Mouse (Mus musculus) kidney, adult 18-20 months (tissue): Measurements from ENCODE around the gene Lancl3.
"Not testable (repeated sequence)": the region's sequence is repeated elsewhere in the genome, so short reads cannot be mapped to it uniquely, and the experiment has no call there.

Source experiments
- DNase-seq: peaks from one replicate; pipeline ENCODE4 v3.0.0; 2021

The Lancl3 gene

DNA sequence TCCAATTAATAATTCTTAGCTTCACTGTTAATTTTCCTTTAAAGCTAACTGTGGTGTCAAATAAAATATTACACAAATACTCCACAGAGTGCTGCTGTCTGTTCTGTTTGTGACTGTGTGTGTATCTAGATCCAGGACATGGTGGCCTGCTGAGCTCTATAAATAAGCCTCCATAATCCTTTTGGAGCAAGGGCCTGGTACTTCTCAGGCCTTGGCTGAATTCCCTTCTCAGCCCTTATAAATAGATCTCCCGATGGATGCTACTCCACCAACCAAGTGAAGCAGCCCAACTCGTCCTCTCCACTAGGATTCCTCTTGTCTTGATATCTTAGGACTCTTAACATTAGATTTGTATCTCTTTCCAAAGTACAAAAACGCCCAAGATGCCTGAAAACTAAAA lies 71.4 kb downstream of the Lancl3 start:
- DNase-seq = no peak

DNA sequence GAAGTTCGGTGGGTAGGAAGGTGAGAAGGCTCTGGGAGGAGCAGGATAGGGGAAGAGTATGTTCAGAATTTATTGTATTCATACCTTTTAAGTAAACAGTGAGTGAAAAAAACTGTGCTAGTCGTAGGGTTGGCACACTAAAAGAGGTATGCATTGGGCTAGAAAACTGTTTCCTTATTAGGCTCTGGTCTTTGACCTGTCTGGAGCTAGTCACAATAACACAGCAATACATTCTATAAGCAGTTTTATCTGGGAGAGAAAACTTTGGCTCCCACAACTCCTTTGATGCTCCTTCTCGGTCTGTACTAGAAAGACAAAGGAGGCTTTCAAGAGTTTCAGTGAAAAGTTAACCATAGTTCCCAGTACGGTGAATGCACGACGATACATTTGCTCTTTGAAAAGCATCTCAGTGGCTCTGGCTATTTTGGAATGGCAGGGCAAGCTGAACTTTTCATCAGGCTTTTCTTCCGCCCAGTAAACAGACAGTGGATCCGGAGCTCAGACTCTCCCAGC lies 72.3 kb downstream of the Lancl3 start:
- no peak for DNase-seq

DNA sequence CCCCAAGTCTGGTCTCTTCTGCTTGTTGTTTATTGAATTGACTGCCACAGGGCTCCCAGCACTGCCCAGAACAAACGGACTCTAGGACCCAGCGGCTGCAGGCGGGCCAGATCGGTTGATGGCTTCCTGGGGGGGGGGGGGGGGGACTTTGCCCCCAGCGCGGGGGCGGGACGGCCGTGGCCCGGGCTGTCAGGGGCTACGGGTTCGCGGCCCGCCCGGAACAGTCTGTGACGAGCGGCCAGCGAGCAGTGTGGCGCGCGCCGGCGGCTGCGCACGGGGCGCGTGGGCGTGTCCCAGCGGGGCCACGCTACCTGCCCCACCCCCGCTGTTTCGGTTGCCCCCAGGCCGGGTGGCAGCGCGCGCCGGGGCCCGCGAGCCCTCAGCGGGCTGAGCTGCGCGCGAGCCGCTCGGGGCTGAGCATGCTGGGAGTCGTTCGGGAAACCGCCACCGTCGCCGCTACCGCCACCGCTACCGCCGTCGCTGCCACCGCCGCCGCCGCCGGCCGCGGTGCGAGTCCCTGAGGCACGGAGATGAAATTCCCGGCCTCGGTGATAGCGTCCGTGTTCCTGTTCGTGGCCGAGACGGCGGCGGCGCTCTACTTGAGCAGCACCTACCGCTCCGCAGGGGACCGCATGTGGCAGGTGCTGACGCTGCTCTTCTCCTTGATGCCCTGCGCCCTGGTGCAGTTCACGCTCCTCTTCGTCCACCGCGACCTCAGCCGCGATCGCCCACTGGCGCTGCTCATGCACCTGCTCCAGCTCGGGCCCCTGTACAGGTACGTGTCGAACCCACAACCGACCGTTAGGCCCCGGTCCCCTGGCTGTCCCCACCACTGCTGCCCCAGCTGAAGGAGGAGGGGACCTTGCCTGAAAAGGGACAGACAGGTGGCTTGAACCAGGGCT lies 73.0 kb downstream of the Lancl3 start, which contains the start of gene Xk:
TSS of gene Xk (plus strand) at position 297 of the 902 bp plus-strand sequence.
- peak; percentile 42 for DNase-seq

DNA sequence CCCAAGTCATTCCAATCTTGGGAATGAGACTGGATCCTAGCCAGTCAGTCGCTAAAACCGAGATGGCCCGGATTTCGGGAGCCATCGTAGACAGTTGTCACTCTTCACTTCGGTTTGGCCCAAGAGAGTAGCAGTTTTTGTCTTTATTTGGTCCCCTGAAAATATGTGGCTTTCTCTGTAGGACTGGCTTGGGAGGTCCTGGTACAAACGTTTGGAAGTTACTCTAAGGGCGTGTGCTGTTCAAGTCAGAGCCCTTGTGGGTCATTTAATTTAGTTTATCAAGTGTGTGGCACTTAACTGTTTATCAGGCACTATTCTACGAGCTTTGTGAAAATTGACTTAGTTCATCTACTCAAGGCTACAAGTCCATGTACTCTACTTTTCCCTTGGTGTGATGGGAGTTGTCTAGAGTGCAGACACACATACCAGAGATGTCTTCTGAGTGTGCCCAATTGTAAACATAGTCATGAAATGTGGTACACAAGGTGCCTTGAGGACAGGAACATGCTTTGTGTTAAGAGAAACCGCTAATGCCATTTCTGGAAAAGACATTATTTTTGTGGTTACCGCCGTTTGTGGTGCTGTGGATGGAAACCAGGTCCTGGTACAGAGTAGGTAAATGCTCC lies 73.8 kb downstream of the Lancl3 start:
- DNase-seq = no peak

DNA sequence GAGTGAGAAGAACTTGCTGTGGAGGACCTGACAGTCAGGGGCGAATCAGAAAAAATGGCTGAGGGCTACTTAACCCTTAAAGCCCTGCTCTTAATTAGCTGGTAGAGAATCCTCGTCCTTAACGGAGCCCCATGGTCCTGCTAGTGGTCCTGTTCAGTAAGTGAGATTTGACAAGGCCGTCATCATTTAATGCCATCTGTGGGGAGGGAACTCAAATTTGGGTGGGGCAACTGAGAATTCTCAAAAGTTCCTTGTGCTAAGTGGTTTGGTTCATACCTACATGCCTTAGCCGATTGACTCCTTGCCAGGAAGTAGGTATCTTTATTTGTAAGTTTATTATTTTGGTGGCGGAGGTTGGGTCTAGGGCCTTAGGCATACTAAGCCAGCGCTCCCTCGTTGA lies 74.6 kb downstream of the Lancl3 start:
- DNase-seq = no peak

DNA sequence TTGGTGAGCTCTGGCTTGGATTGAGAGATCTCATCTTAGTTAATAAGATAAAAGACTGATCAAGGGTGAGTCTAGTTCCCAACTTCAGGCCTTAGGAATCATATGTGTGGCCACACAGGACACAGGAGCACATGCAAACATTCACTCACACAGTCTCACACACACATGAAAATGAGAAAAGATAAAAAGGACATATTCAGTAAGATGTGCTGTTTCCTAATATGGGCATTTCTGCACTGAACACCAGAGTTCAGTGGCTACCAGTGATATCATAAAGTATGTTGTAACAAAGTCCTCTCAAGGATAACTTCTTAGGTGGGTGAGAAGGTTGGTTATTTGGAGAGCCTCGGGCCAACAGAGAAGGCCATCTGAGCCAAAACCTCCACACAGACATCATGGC lies 83.8 kb downstream of the Lancl3 start, which contains the start of gene H2al1m:
TSS of gene H2al1m (plus strand) at position 301 of the 400 bp plus-strand sequence.
- not testable (repeated sequence) for DNase-seq

DNA sequence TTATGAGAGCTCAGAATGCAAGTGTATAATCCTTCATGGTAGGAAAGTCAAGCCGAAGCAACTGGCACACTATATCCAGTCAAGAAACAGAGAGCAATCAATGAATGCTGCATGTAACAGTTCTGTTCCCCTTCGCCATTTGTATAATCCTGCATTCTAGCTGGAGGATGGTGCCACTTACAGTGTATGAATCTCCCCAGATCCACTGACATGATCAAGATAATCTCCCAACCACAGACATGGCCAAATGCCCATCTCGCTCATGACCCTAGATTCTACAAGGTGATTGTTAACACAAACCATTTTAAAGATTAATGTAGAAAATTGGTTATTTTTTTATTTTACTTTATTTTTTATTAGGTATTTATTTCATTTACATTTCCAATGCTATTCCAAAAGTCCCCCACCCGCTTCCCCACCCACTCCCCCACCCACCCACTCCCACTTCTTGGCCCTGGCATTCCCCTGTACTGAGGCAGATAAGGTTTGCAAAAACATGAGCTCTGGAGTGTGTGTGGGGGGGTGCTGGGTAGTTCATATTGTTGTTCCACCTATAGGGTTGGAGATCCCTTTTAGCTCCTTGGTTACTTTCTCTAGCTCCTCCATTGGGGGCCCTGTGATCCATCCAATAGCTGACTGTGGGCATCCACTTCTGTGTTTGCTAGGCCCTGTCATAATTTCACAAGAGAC lies 93.6 kb downstream of the Lancl3 start:
- DNase-seq = not testable (repeated sequence)

DNA sequence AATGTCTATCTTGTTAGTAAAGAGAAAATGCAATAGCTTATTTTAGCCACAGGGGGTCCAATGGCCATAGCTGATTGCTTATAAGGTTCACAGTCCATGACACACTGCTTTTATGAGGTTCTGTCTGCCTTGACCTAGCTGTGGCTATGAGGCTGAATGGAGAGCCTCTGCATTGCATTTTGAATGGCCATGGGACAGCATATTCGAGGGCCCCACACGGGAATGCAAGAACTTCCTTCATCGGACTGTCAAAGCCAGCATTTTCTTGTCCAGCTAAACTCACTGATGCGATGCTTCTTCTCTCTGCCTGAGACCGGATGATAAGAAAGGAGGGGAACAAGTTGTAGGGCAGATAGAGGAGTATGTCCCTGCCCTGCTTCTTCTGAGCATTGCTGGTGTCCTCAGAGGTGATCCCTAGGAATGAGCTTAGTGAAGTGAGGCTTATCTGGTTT lies 98.7 kb downstream of the Lancl3 start:
- DNase-seq = no peak

DNA sequence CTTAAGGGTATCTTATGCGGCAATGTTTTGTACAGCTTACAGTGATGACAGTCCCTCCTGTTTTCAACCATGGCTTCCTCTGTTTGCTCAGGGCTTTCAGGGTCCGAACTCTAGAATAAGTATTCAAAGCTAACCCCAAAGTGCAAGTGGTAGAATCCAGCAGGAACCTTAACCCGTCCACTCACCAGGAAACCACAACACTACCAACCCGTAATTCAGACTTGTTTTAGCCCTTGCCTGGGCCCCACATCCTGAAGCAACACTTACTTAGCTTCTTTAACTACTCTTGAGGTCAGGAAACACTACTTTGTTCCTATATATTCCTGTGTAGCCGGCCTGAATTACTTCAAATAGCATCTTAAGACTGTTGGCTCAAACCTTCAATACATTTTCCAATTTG lies 103.1 kb downstream of the Lancl3 start:
- DNase-seq = no peak

DNA sequence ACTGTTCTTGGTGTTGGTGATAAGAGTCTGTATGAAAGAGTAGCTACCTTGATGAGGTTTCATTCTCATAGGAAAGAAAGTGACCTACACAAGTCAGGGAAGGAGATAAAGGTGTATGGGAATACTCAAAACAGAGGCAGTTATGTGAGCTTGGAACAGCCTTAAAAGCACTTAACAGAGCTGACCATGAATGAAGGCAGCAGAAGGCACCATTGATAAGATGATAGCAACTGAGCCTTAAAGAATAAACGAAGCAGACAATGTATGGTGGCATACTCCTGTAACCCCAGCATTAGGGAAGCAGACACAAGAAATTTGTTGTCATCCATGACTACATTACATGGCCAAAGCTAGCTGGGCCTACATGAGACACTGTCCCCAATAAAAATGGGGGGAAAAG lies 103.8 kb downstream of the Lancl3 start:
- no peak for DNase-seq

DNA sequence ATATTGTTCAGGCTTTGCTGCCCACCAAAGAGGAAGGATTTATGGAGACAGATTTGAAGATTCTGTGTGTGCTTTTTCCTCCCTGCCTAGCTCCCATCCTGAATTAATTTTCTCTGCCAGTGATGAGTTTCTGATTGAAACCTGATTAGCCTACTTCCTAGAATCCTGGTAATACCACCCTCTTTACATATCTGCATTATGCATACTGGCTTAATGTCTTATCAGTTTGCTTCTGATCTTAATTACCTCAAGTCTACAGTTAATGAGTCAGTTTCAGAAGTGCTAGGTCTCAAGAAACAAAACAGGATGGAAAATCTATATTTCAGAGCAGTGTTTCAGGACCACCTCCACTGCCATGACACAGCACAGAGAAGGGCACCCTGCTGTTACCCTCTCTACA lies 116.8 kb downstream of the Lancl3 start:
- not testable (repeated sequence) for DNase-seq
